Mouse (Mus musculus) left cerebral cortex, postnatal 36 days (tissue): ENCODE data around the gene Iqcm. TPM values are rescaled to one million over a fixed set of nuclear protein-coding genes. Genes with fewer than 3 reads are reported as not detected.
"Not testable (repeated sequence)": the region's sequence is repeated elsewhere in the genome, so short reads cannot be mapped to it uniquely, and the experiment has no call there.

Experiments
- DNase-seq, 2 experiments: peaks; one replicate each; pipeline ENCODE4 v3.0.0; 2021 to 2022; ENCODE audit warnings: low spot score in 2 of 2, mixed read lengths in 1 of 2
- intact Hi-C: fragments of 180-260 bp; cut with DNase I; formaldehyde crosslinking; loops from one replicate; pipeline ENCODE4 v1.15.1; 2025
- total RNA-seq, 2 experiments: library from RNA; stranded (reverse); gene quantifications; 2 replicates each; pipeline ENCODE4 v1.2.3; 2021

The Iqcm gene
- total RNA-seq: under 1 TPM; 0.32 to 0.34 TPM

DNA sequence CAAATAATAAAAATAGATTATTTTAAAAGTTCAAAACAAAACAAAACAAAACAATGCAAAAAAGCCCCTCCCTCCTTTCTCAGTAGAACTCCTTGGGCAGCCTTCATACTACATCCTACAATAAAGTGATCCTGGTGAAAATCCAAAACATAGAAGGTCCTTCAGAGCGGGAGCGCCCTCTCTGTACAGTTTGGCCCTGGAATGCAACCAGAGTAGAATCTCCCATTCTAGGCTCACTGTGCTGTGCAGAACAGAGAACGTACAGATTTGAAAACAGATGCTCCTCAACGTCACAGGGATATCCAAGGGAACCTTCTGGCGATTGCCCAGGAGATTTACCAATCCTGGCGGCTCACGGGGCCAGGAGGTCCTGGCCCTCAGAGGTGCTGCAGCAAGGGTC is at the start of gene Iqcm:
TSS of gene Iqcm (plus strand) at position 301 of the 400 bp plus-strand sequence.
- no peak for DNase-seq
- intact Hi-C loops: no loop called here

DNA sequence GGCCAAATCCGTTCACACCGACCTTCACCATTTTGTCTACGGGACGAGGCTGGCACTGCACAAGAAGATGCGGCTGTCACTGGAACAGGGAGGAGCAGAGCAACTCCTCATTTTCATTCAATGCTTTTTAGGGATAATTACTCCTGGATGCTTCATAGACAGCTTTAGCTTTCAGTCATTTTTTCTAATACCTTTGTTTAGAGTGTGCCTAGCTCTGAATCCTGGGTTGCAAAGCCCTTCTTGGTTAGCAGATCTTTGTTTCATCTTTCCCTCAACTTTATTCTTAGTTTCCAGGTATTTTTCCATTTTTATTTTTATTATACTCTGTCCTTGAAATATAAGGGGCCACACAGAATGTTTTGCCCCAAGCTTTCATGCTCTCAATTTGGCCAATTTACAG is 42.0 kb upstream of the Iqcm start, which contains the start of gene Gm10358:
TSS of gene Gm10358 (minus strand) at position 101 of the 400 bp plus-strand sequence.
- no peak for DNase-seq
- intact Hi-C loops: no loop called here

DNA sequence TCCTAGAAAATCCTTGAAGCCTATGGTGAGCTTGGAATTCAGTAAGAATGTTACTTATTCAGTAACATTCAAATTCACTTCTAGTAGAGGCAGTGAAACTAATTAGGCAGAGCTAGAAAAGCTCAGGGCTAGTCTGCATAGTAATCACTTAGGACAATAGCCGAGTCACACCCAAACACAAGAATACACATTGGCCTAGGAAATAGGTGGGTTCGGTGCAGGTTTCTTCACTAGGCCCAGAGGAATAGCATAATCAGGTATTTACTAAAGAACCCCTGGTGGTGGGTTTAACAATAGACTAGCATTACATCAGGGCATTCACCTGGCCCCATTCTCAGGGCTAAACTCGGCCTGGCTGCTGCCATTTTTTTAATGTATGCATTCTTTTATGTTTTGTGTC is 32.8 kb upstream of the Iqcm start:
- intact Hi-C loops: not testable (repeated sequence)

GRCm38 (mm10) chr8:75476756-75477155 is 28.3 kb downstream of the Iqcm start:
- DNase-seq: no peak

More for the DNA sequence above, 32.8 kb upstream of the Iqcm start:
- not testable (repeated sequence) for DNase-seq

GRCm38 (mm10) chr8:75489035-75489678 is 40.7 kb downstream of the Iqcm start:
- intact Hi-C loops: no loop called here
- DNase-seq: no peak

More at GRCm38 (mm10) chr8:75476756-75477155, 28.3 kb downstream of the Iqcm start:
- intact Hi-C loops: no loop called here

DNA sequence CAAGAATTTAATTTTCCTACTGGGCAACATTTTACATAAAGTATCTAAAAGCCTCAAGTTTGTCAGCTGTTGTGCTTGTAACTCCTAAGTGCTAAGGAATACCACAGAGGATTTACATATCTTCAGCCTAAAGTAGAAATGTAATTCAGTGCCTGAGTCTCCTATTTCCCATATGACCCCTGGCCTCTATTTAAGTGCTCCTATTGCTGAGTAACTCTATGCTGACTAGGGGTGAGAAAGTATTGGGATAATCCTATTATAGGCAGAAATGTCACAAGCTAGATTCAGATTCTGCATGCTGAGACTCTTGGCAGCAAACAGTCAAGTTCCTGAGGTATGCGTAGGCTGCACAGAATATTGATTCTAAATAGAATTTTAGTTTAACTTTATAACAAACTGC is 60.8 kb downstream of the Iqcm start:
- intact Hi-C loops: no loop called here
- no peak for DNase-seq

GRCm38 (mm10) chr8:75513786-75514185 is 65.3 kb downstream of the Iqcm start:
- no peak for DNase-seq
- intact Hi-C loops: no loop called here

DNA sequence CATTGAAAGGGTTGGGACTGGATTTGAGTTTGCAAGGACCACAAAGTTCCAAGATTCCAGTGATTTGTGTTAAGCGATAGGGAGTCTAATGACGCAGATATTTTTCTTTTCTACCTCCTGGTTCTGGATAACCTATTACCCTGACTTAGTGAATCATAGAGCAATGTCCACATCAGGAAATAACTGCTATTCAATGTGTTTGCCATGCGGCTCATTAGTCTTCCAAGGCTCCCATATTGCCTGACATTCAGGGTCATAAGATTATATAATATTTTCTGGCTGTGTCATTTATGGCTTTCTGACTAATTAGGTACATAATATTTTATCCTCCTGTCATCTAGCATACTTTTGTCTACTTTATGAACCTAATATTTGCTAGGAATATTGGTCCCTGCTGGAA is 100.8 kb downstream of the Iqcm start:
- DNase-seq: no peak
- intact Hi-C loops: no loop called here

DNA sequence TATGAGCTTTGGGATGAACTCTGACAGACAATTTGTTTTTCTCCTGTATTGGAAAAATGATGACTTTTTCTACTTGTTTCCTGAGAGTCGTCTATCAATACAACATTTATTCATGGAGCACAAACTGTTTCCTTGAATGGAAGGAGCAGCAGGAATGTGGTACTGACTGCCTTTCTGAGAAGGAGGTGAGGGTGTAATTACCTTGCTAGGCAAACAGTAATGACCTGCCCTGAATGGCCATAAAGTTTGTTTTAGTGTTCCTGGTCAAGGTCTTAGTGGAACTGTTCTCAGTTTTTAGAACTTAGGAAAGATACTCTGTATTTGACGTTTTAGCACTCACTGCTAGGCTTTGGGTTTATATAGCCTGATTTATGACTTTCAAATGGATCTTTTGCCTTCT is 147.8 kb downstream of the Iqcm start:
- intact Hi-C loops: no loop called here
- no peak for DNase-seq

DNA sequence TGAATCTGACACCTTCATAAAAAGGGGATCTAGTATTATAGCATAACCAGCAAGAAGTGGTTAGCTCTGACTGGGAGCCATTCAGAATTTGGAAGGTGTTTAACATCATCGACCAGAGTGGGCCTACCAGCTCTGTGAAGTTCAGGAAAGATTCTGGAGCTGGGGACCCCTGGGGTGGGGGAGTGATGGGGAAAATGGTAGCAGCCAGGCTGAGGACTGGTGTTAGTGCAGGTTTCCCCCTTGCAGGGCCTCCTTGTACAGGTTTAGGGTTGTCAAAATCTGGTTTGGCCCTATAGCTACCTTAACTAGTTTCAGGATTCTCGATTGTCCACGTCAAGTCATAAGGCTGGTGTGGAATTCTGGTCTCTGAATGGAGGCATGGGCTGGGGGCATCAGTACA is 194.5 kb downstream of the Iqcm start:
- intact Hi-C loops: no loop called here
- DNase-seq: no peak

DNA sequence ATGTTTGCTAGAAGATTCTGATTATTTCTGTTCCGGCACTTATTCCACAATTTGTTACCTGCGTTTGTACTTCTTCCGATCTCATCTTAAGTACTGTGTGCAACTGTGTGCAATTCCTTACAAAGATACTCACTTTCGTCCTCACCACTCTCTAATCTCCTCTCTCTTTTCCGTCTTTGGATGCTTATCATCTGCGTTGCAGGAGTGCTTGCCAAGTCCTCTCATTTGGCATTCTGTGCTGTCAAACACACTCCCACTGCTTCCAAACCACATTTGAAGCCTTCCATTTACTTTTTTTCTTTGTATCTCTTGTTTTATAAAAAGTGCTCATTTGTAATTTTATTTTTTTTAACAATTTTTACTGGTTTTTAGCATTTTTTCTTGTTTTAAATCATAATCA is 210.8 kb downstream of the Iqcm start:
- intact Hi-C loops: no loop called here
- peak; percentile 14 to 23 for DNase-seq

DNA sequence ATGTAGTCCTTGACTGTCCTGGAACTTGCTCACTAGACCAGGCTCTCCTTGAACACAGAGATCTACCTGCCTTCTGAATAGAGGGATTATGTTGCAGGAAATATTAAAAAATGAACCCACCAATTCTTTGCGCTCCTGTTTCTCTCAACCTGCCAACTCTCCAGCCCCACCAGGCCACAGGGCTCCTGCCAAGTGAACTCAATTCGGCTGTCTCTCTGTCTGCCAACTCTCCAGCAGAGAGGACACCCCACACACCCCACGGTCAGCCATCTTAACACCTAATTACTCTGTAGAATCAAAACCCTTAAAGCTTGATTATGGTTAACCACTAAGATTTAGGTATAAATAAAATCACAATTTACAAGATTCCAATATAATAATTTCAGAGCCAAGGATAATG is 298.1 kb downstream of the Iqcm start:
- intact Hi-C loops: no loop called here
- DNase-seq: no peak

- no peak for DNase-seq
- intact Hi-C loops: no loop called here
Observed at GRCm38 (mm10) chr8:75755596-75755995, 307.1 kb downstream of the Iqcm start.

DNA sequence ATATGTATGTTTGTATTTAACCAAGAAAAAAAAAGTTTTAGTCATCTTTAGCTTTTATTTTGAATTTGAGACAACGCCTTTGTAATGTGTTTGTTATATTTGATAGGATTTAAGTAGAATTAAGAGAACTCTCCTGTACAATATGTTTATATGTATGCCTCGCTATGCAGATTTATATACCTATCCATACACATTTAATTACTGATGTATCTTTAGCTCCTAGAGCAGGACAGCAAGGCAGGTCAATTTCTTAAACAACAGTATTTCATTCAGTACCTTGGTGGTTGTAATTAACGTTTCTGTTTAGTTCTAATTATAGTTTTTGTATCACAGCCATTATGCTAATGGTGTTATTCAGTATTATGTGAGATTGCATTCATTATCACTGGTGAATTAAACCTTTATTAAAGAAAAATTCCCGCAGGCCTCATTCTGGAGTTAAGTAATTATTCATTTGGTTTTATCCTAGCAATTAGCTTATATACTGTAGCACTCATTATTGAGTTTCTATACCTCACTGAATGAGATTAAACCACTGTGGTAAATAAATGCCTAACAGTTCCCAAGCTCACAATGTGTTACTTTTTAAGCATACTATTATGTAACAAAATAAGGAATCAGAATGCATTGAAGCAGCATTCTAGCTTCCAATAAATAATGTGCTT is 380.1 kb downstream of the Iqcm start:
- DNase-seq: no peak
- intact Hi-C loops: no loop called here

GRCm38 (mm10) chr8:75835245-75835644 is 386.8 kb downstream of the Iqcm start:
- intact Hi-C loops: no loop called here
- no peak for DNase-seq

GRCm38 (mm10) chr8:75917603-75918344 is 469.3 kb downstream of the Iqcm start:
- no peak for DNase-seq
- intact Hi-C loops: no loop called here

- intact Hi-C loops: no loop called here
- no peak for DNase-seq
Observed at GRCm38 (mm10) chr8:75949166-75949565, 500.7 kb downstream of the Iqcm start.

GRCm38 (mm10) chr8:75956016-75956415 is 507.5 kb downstream of the Iqcm start:
- DNase-seq: no peak
- intact Hi-C loops: no loop called here

DNA sequence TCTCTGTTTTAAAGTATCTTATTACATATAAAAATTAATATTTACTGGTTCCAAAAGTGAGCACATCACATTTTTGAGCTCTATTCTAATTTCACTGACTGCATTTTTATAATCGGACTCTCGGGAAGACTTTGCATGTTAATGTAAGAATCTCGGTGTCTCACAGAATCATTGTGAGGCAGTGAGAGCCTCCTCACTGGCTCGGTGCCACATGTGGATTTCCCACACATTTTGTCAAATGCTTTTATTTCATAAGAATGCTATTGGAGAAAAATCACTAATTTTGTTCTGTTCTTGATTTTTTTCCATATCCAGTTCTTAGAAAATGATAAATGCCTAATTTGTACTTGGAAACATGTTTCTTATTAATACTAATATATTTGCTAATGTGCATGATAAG is 570.0 kb downstream of the Iqcm start:
- DNase-seq: no peak

More for the DNA sequence above, 570.0 kb downstream of the Iqcm start:
- intact Hi-C loops: no loop called here
